Mouse (Mus musculus) intestine, postnatal 0 days (tissue): ENCODE data around the gene Gm28557. TPM values are rescaled to one million over a fixed set of nuclear protein-coding genes. Genes with fewer than 3 reads are reported as not detected.

Experiments
- ATAC-seq: fragments of 200-750 bp; cut with Nextera tagmentation; 2 replicates; pipeline ENCODE4 v1.8.0; 2017; ENCODE audit warnings: mild to moderate bottlenecking, moderate TSS enrichment, moderate library complexity
- H3K27ac ChIP-seq: fragments of 300-500 bp; sonication (generic); 2 replicates; pipeline ENCODE4 v1.5.1; 2014; ENCODE audit warnings: mild to moderate bottlenecking, low read depth, low read length, moderate library complexity
- H3K27me3 ChIP-seq: fragments of 300-500 bp; sonication (generic); replicated peaks from 2 replicates; pipeline ENCODE4 v1.6.1; 2014; ENCODE audit warnings: low read length, mixed read lengths; ENCODE audit not compliant: control insufficient read depth, insufficient read depth
- H3K36me3 ChIP-seq: fragments of 300-500 bp; sonication (generic); 2 replicates; pipeline ENCODE4 v1.6.1; 2014; ENCODE audit warnings: mild to moderate bottlenecking, moderate library complexity; ENCODE audit not compliant: control insufficient read depth, insufficient read depth
- H3K4me1 ChIP-seq: fragments of 300-500 bp; sonication (generic); replicated peaks from 2 replicates; pipeline ENCODE4 v1.6.1; 2014; ENCODE audit warnings: antibody characterized with exemption, low read length, mixed read lengths; ENCODE audit not compliant: control insufficient read depth, insufficient read depth
- H3K4me2 ChIP-seq: fragments of 300-500 bp; sonication (generic); replicated peaks from 2 replicates; pipeline ENCODE4 v1.6.1; 2014; ENCODE audit warnings: low read depth, mild to moderate bottlenecking, moderate library complexity
- H3K4me3 ChIP-seq: fragments of 300-500 bp; sonication (generic); 2 replicates; pipeline ENCODE4 v1.5.1; 2014; ENCODE audit warnings: low read depth, low read length
- H3K9ac ChIP-seq: fragments of 300-500 bp; sonication (generic); 2 replicates; pipeline ENCODE4 v1.6.1; 2014; ENCODE audit warnings: mild to moderate bottlenecking, low read depth, low read length
- H3K9me3 ChIP-seq: fragments of 300-500 bp; sonication (generic); 2 replicates; pipeline ENCODE4 v1.6.1; 2016; ENCODE audit warnings: mixed run types; ENCODE audit not compliant: control insufficient read depth
- CTCF ChIP-seq: sonication (generic); IDR thresholded peaks from 2 replicates; pipeline ENCODE4 v1.5.1; 2016; ENCODE audit warnings: low read depth, mild to moderate bottlenecking, control low read depth, antibody characterized with exemption, moderate library complexity
- WGBS: fragments of 180-500 bp; shearing (Covaris S2); extraction: QIAGEN DNeasy Blood & Tissue Kit; methylation state at CpG from one replicate; pipeline ENCODE4 v1.1.7; 2014; 5-methylcytosine and 5-hydroxymethylcytosine counted together
- polyA plus RNA-seq: library from polyadenylated mRNA; unstranded; fragments of >200 nt; fragmentation: Nextera tagmentation; extraction: Ambion mirVana; gene quantifications from 2 replicates; pipeline ENCODE4 v1.2.1, GENCODE M21; 2015

The Gm28557 gene
- polyA plus RNA-seq, 1 experiment from 2014 or later, result 1.2 TPM

- Histone ChIP-seq H3K27me3 (no peaks in the 10 kb centered on the region), H3K27ac (peak overlapping the region; percentile 77; the same call in 1 of the 2 replicates), H3K4me2 (peak overlapping the region; percentile 70), H3K36me3 (no peaks in the 10 kb centered on the region), H3K4me3 (peak overlapping the region; percentile 68), H3K9me3 (no peaks in the 10 kb centered on the region), H3K4me1 (no peaks in the 10 kb centered on the region), H3K9ac (peak overlapping the region; percentile 49)
- WGBS, result 1% methylated on average over 12 of the region's 12 CpGs
- TF ChIP-seq CTCF, result no peak
- peak; percentile 47 for ATAC-seq
Observed at GRCm38 (mm10) chr13:67060161-67060785, 48.1 kb downstream of the Gm28557 start.

Other genes with a start within 250 kb of the Gm28557 start
- 1.3 and 1.9 TPM in 2 replicates for gene Gm10767, start 203.7 kb downstream of the Gm28557 start, polyA plus RNA-seq
- gene Zfp712, start 47.4 kb downstream of the Gm28557 start, polyA plus RNA-seq, result 0.85 and 1.3 TPM in 2 replicates
- 1.3 and 1.6 TPM in 2 replicates for gene Zfp708, start 10.6 kb downstream of the Gm28557 start, polyA plus RNA-seq
- 0.12 and 0.18 TPM in 2 replicates for gene Rslcan18, start 7.7 kb upstream of the Gm28557 start, polyA plus RNA-seq
- gene Zfp759, start 13.1 kb upstream of the Gm28557 start, polyA plus RNA-seq, result 0.57 and 0.60 TPM in 2 replicates
- gene Rsl1, start 64.6 kb upstream of the Gm28557 start, polyA plus RNA-seq, result 2.9 and 3.9 TPM in 2 replicates
- 1.2 and 1.5 TPM in 2 replicates for gene Zfp455, start 85.9 kb upstream of the Gm28557 start, polyA plus RNA-seq
- gene Zfp458, start 169.9 kb upstream of the Gm28557 start, polyA plus RNA-seq, result 0.77 and 1.1 TPM in 2 replicates
- 0.27 and 0.46 TPM in 2 replicates for gene Zfp457, start 197.9 kb upstream of the Gm28557 start, polyA plus RNA-seq
- 1.0 and 1.1 TPM in 2 replicates for gene Zfp595, start 224.0 kb upstream of the Gm28557 start, polyA plus RNA-seq